Mouse (Mus musculus) urinary bladder, postnatal 36 days (tissue): ENCODE data around the gene Nsd1.

Source experiments
- DNase-seq, 2 experiments: peaks; one replicate each; pipeline ENCODE4 v3.0.0; 2022; ENCODE audit warnings: low spot score in 2 of 2, mixed read lengths in 1 of 2

Nsd1 gene

GRCm38 (mm10) chr13:55252820-55253219 is 43.2 kb downstream of the Nsd1 start:
- DNase-seq = no peak

DNA sequence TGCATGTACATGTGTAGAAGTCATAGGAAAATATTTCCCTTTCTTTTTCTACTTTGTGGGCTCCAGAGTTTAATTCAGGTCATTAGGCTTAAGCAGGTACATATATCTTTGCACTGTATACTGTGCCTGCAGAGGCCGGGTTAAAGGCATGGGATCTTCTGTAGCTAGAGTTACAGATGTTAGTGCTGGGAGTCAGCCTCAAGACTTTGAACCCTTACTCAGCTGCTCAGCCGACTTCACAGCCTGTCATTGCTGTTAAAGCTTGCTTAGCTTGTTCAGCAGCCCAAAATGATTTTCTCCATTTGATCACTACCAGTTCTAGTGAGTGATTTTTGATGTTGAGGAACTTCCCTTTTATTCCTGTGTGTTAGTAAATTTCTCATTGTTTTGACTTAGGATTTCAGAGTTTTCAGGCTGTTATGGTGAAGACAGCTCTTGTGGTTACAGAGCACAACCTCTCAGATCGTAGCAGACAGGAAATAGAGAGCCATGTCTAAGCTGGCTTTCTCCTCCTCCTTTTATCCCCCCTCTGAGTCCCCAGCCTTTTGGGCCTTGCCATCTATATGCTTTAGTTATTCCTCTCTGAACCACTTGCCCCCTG is 45.6 kb downstream of the Nsd1 start:
- DNase-seq = no peak

- no peak for DNase-seq
These were observed 49.1 kb downstream of the Nsd1 start for GRCm38 (mm10) chr13:55258651-55259050.

DNA sequence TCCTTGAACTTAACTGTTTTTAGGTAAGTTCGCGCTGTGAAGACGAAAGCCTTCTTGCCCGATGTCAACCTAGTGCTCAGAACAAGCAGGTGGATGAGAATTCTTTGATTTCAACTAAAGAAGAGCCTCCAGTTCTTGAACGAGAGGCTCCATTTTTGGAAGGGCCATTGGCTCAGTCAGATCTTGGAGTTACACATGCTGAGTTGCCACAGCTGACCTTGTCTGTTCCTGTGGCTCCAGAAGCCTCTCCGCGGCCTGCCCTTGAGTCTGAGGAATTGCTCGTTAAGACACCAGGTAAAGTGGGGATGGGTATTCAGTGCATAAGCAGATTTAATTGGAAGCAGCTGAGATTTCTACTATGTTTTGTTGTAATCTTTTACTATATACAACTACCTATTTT is 51.9 kb downstream of the Nsd1 start:
- DNase-seq = no peak

- DNase-seq = no peak
These were observed 52.5 kb downstream of the Nsd1 start for GRCm38 (mm10) chr13:55262096-55262495.

DNA sequence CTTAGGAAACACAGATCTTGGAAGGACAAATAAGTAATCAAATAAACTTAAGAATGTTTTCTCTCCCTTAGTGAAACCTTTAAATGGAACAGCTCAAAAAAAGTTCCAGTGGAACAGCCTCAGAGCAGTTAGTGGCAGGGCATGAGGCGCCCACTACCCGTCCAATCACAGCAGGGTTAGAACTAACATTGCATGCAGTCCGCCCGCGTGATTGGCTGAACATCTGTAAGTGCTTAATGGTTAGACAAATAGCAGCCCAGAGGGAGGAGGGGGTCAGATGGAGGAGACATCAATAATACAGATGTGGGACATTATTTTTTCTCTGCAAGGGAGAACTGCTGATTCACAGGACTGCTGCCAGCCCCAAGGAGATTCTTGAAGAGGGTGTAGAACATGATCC is 67.6 kb downstream of the Nsd1 start:
- DNase-seq = no peak

GRCm38 (mm10) chr13:55277646-55278045 is 68.1 kb downstream of the Nsd1 start:
- no peak for DNase-seq

GRCm38 (mm10) chr13:55288854-55289253 is 79.3 kb downstream of the Nsd1 start:
- DNase-seq = no peak

- DNase-seq = no peak
These were observed 87.2 kb downstream of the Nsd1 start for GRCm38 (mm10) chr13:55296760-55297159.

GRCm38 (mm10) chr13:55300913-55301312 is 91.3 kb downstream of the Nsd1 start:
- DNase-seq = no peak

GRCm38 (mm10) chr13:55312028-55312630 is 102.5 kb downstream of the Nsd1 start:
- DNase-seq = no peak

DNA sequence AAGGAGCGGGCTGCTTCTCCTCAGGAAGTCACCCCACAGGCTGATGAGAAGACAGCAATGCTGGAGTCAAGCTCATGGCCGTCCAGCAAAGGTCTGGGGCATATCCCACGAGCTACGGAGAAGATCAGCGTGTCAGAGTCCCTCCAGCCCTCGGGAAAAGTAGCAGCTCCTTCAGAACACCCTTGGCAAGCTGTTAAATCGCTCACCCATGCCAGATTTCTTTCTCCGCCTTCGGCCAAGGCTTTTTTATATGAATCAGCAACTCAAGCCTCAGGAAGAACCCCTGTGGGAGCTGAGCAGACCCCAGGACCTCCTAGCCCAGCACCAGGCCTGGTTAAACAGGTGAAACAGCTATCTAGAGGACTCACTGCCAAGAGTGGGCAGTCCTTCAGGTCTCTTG is 103.5 kb downstream of the Nsd1 start:
- no peak for DNase-seq

GRCm38 (mm10) chr13:55314891-55315412 is 105.4 kb downstream of the Nsd1 start:
- DNase-seq = no peak

DNA sequence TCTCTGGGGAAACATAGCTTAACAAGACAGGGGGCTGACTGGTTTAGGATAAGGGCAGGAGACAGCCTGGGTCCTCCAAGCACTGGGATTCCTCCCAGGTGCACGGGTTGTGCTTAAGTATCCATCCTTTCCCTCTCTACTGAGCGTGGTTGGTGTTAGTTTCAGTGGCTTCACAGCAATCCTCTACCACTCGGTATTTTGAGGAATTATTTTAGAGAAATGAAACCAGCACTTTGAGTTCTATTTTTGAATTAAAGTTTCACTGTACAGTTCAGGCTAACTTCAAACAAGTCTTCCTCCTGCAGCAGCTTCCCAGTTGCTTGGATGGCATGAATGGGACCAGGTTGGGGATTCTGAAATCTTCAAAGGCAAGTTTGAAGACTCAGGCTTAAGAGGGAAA is 108.8 kb downstream of the Nsd1 start:
- no peak for DNase-seq

DNA sequence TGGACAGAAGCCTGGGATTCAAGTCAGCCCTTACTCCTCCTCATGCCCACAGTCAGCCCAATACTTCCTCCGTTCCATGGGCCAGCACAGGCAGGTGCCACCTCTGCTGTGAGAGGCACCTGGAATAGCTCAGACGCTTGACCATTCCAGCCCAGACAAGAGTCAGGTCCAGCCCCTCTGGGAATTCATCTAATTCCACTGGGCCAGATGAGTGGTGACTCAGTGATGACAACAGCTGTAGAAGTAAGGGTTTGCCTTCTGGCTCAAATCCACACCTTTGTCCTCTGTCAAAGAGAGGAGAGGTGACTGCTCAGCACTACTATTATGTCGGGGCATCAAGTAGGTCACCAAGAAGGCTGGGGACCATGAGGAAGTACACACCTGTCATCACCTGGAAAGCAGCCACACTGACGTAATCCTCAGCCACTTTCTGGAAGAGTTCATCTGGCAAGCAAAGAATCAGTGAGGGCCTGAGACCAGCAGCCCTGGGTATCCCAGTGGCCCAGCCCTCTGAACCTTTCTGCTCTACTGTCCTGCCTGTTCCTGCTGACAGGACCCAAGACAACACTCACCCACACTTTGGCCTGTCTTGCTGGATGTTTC is 110.5 kb downstream of the Nsd1 start, which contains the start of gene Prelid1:
Prelid1 (plus strand) TSS at position 570 of the 603 bp plus-strand sequence.
- no peak for DNase-seq

DNA sequence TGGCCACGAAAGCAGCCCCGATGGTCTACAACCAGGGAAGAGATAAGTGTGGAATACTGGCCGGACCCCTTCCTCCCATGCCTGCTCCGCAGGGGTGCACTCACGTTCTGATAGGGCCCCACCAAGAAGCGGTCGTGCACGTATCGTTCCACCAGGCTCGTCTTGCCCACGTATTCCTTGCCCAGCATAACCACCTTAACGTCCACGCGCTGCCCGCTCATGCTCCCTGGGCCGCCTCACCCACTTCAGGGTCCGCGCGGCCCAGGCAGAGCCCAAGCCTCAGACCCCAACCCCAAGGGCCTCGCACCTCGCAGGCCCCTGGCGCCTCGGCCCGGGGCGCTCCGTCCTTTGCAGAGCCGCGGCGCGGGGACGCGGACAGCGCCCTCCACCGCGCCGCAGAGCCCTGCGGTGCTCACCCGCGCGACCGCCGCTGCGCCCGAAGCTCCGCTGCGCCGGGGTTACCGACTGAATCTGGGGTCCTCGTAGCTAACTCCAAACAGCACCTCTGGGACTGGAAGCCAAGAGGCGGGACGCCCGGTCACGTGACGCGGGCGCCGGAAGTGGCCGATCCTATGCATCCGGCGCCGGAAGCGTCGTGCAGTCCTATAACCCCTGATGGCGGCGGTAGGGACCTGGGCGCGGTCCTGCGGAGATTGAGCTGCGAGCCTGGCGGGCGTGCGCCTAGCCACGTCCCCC is 112.0 kb downstream of the Nsd1 start, which contains the start of gene Rab24:
Rab24 (minus strand) TSS at position 513 of the 696 bp plus-strand sequence.
- DNase-seq = peak; percentile 82 to 87

DNA sequence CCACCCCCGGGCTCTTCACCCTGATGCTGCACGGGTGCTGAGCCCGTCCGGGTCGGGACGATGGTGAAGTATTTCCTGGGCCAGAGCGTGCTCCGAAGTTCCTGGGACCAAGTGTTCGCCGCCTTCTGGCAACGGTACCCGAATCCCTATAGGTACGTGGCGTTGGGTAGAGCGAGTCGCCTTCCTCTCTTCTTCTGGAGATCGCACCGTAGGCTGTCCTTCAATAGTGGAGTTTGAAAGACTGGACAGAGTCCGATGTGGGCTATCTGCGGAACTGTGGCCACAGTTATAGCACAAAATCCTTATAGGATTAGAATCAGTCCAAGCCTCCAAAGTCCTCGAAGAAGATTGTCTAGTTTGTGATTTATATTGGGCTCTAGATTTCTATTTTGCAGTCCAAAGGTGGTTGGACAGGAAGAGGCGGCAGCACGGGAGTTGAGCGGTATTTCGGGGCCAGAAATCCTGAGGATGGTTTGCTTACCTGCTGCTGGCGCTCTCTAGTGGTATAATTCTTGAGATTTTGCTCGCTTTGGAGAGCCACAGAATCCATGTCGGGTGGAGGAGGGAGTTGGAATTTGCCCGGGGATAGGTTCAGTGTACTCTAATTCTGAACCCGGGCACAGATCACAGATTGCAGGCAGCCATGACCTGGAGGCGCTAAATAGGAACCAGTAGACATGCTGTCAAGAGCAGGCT is 112.7 kb downstream of the Nsd1 start:
- no peak for DNase-seq

DNA sequence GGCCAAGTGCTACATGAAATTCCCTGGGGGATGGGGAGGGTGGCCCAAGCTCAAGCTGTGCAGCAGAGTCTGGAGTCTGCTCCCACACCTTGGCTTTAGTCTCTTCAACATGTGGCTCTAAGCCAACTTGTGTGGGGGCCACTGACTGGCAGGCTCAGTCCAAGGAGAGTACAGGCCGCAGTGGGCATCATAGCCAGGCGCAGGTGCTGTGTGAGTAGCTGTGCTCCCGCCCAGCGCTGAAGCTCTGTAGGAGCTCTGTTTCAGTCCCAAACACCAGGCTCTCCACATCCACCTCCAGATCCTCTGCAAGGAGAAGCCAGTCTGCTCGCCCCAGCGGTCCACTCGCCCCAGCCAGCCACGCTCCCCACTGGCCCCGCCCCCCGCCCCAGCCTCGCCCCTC is 116.0 kb downstream of the Nsd1 start:
- DNase-seq = no peak

DNA sequence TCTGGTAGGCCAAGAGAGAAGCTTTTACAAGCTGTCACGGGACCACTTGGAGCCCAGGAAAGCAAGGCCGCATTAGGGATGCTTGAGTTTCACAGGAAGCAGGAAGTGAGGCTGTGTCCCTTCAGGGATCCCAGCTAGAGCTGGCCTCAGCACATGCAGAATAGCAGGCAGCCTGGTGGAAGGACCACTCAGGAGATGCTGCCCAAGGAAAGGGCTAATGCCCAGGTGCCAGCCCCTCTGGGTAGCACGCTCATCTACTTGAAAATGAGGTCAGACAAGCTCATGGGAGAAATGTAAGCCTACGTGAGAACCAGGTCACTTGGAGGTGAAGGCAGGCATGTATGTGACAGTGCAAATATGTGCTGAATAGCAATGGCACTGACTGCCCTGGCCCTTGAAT is 117.6 kb downstream of the Nsd1 start:
- no peak for DNase-seq

- DNase-seq = peak; percentile 72 to 82
These were observed 118.1 kb downstream of the Nsd1 start for GRCm38 (mm10) chr13:55327633-55328032.

DNA sequence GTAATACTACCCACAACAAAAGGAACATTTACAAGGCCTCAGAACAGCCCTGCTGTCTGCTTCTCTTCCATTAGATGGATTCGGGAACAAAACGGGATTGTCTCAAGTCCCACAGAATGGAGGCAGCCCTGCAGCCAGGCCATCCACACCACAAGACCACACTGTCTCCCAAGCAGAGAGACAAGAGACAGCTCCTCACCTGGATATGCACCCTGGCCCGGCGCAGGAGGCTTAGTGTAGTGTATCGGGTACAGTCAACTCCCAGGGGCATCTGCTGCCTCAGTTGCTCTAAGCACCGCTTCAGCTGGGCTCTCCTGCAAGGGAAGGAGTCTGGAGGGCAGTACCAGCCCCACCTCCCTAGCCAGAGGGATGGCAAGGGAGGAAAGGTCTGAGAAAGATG is 118.6 kb downstream of the Nsd1 start:
- no peak for DNase-seq

DNA sequence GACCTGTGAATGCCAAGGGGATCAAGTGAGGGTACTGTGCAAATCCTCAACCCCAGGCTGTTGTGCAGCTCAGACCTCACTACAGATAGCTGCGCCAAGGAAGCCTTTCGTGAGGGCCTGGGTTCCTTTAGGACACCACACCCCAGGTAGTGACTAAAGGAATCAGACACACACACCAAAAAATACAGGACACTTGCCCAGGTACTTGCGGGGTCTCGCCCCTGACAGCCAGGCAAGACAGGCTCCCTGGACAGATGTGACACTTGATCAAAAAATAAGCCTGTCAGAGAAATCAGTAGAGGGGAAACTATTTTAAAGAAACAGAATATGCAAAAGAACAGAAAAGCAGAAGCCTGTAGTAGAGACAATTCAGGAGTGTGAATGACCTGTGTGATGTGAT is 119.1 kb downstream of the Nsd1 start:
- no peak for DNase-seq
